ENCODE assay signal across 9 mouse cellular contexts in genomic region chr11:58949480-58950431, GRCm38 (mm10). TPM values are rescaled to one million over a fixed set of nuclear protein-coding genes. Genes with fewer than 3 reads are reported as not detected.
DNase-seq lines count a peak whose midpoint lies in the region; ATAC-seq and TF ChIP-seq lines count a peak whose summit lies in the region.
"Had no signal": no experiment of that assay in that cellular context is flagged by ENCODE, and none has a peak within 500 bp of the region (broad histone marks: within the 10 kb centered on the region; RNA-seq: fewer than 3 reads in every experiment).

No protein-coding gene starts in this region.

- H3K36me3 ChIP-seq in lung, embryonic 16.5 days (ENCODE audit: control insufficient read depth, insufficient read depth, low read length), result no peaks in the 10 kb centered on the region
- no peaks in the 10 kb centered on the region for H3K36me3 ChIP-seq in hindbrain, embryonic 14.5 days (replicated peaks; ENCODE audit: control insufficient read depth, insufficient read depth)
- no peaks in the 10 kb centered on the region for H3K36me3 ChIP-seq in liver, embryonic 15.5 days (replicated peaks)
- no peaks in the 10 kb centered on the region for H3K36me3 ChIP-seq in stomach, embryonic 16.5 days (ENCODE audit: control insufficient read depth, insufficient read depth, low read length)

- H3K9me3 ChIP-seq in lung, embryonic 16.5 days (ENCODE audit: control insufficient read depth, low read length), result no peaks in the 10 kb centered on the region
- no peaks in the 10 kb centered on the region for H3K9me3 ChIP-seq in hindbrain, embryonic 14.5 days (ENCODE audit: control insufficient read depth, low read length)
- no peaks in the 10 kb centered on the region for H3K9me3 ChIP-seq in liver, embryonic 15.5 days (replicated peaks)
- H3K9me3 ChIP-seq in stomach, embryonic 16.5 days (replicated peaks; ENCODE audit: control insufficient read depth, low read length), result no peaks in the 10 kb centered on the region

- peaks cover 21% of the 10 kb centered on the region for H3K27me3 ChIP-seq in lung, embryonic 16.5 days (ENCODE audit: control insufficient read depth, insufficient read depth, low read depth, low read length)
- no peaks in the 10 kb centered on the region for H3K27me3 ChIP-seq in hindbrain, embryonic 14.5 days (ENCODE audit: control insufficient read depth, insufficient read depth, low read length)
- peaks cover 73% of the 10 kb centered on the region for H3K27me3 ChIP-seq in liver, embryonic 15.5 days
- no peaks in the 10 kb centered on the region; the same call in 1 of the 2 replicates for H3K27me3 ChIP-seq in stomach, embryonic 16.5 days (ENCODE audit: control insufficient read depth, insufficient read depth, low read length)

- ATAC-seq in lung, embryonic 16.5 days (ENCODE audit: low read depth), result no peak
- peak; percentile 49 for ATAC-seq in hindbrain, embryonic 14.5 days (ENCODE audit: low FRiP score)
- no peak for ATAC-seq in liver, embryonic 15.5 days (ENCODE audit: insufficient read depth)
- no peak for ATAC-seq in stomach, embryonic 16.5 days (ENCODE audit: insufficient read depth, low FRiP score)

- H3K4me1 ChIP-seq in lung, embryonic 16.5 days (replicated peaks; ENCODE audit: control insufficient read depth, insufficient read depth, low read length), result no peaks in the 10 kb centered on the region; the same call in 1 of the 2 replicates
- H3K4me1 ChIP-seq in lung, adult 2 months (ENCODE audit: control insufficient read depth, insufficient read depth, low read length), result no peaks in the 10 kb centered on the region
- H3K4me1 ChIP-seq in hindbrain, embryonic 14.5 days (replicated peaks; ENCODE audit: control insufficient read depth, insufficient read depth, low read length), result peaks cover 29% of the 10 kb centered on the region
- peaks cover 39% of the 10 kb centered on the region for H3K4me1 ChIP-seq in liver, embryonic 15.5 days (replicated peaks)
- H3K4me1 ChIP-seq in stomach, embryonic 16.5 days (ENCODE audit: control insufficient read depth, insufficient read depth, low read length), result peaks cover 20% of the 10 kb centered on the region

- no peak for TF ChIP-seq CTCF in lung, adult 2 months (IDR thresholded peaks at IDR 0.05; ENCODE audit: insufficient read depth, low read length)

- no peak for DNase-seq in lung, adult 2 months
- peak; percentile 77 to 83 for DNase-seq in cerebellum, postnatal 25 days
- DNase-seq in hindbrain, embryonic 14.5 days (ENCODE audit: low spot score), result peak; percentile 79
- no peak for DNase-seq in kidney, adult 9 months
- DNase-seq in kidney, adult 11 months, result no peak

- TF ChIP-seq POLR2A in lung, adult 2 months (IDR thresholded peaks at IDR 0.05; ENCODE audit: borderline replicate concordance, extremely low read depth, low read depth, low read length), result no peak

- peak overlapping the region; percentile 60 for H3K9ac ChIP-seq in lung, embryonic 16.5 days (ENCODE audit: low read length)
- H3K9ac ChIP-seq in hindbrain, embryonic 14.5 days, result peak overlapping the region; percentile 95
- H3K9ac ChIP-seq in liver, embryonic 15.5 days, result peak overlapping the region; percentile 59
- peak overlapping the region; percentile 62 for H3K9ac ChIP-seq in stomach, embryonic 16.5 days (ENCODE audit: low read length)

- peak overlapping the region; percentile 40 for H3K4me3 ChIP-seq in lung, embryonic 16.5 days (ENCODE audit: low read length)
- no peak overlapping the region for H3K4me3 ChIP-seq in lung, adult 2 months (replicated peaks; ENCODE audit: extremely low read depth, low read depth, low read length)
- peak overlapping the region; percentile 47 for H3K4me3 ChIP-seq in hindbrain, embryonic 14.5 days (replicated peaks; ENCODE audit: low read length)
- H3K4me3 ChIP-seq in liver, embryonic 15.5 days (replicated peaks), result peak overlapping the region; percentile 59
- peak overlapping the region; percentile 42 for H3K4me3 ChIP-seq in stomach, embryonic 16.5 days (replicated peaks; ENCODE audit: low read length)
- H3K4me3 ChIP-seq: myocyte had no signal

- peak overlapping the region; percentile 48 for H3K4me2 ChIP-seq in lung, embryonic 16.5 days (ENCODE audit: low read depth, low read length)
- peak overlapping the region; percentile 82 for H3K4me2 ChIP-seq in hindbrain, embryonic 14.5 days (replicated peaks)
- H3K4me2 ChIP-seq in liver, embryonic 15.5 days, result peak overlapping the region; percentile 77
- peak overlapping the region; percentile 58 for H3K4me2 ChIP-seq in stomach, embryonic 16.5 days (ENCODE audit: low read depth, low read length)

- 8% methylated on average over 20 of the region's 20 CpGs for WGBS in lung, embryonic 16.5 days
- WGBS in lung, adult 2 months, result 38% methylated on average over 20 of the region's 20 CpGs
- 2% methylated on average over 20 of the region's 20 CpGs for WGBS in hindbrain, embryonic 14.5 days
- WGBS in liver, embryonic 15.5 days (ENCODE audit: insufficient replicate concordance), result 23% methylated on average over 20 of the region's 20 CpGs
- 13% methylated on average over 20 of the region's 20 CpGs for WGBS in stomach, embryonic 16.5 days

- H3K27ac ChIP-seq in lung, embryonic 16.5 days (ENCODE audit: low read length), result peak overlapping the region; percentile 77
- H3K27ac ChIP-seq in hindbrain, embryonic 14.5 days, result peak overlapping the region; percentile 100
- H3K27ac ChIP-seq in liver, embryonic 15.5 days (replicated peaks), result peak overlapping the region; percentile 80
- peak overlapping the region; percentile 75 for H3K27ac ChIP-seq in stomach, embryonic 16.5 days (ENCODE audit: low read length)

RNA-seq across cellular contexts. Expression of gene Hist3h2ba, which starts 1.0 kb away (rescaled TPM):
- polyA plus RNA-seq in lung, embryonic 16.5 days (2015; fragmentation: Nextera tagmentation; extraction: Ambion mirVana), result 24.0 and 28.3 TPM in 2 replicates
- polyA plus RNA-seq in lung, adult 2 months (2012; rRNA removed), result 0.62 and 2.4 TPM in 2 replicates
- 109 and 138 TPM in 2 replicates for polyA plus RNA-seq in hindbrain, embryonic 14.5 days (2014; fragmentation: Nextera tagmentation; extraction: Ambion mirVana)
- polyA plus RNA-seq in liver, embryonic 15.5 days (2015; fragmentation: Nextera tagmentation; extraction: Ambion mirVana), result 9.2 and 9.6 TPM in 2 replicates
- 44.0 and 50.7 TPM in 2 replicates for polyA plus RNA-seq in stomach, embryonic 16.5 days (2015; fragmentation: Nextera tagmentation; extraction: Ambion mirVana)

RNA-seq across cellular contexts. Expression of gene Hist3h2a, which starts 4.7 kb away (rescaled TPM):
- polyA plus RNA-seq in lung, embryonic 16.5 days (2015; fragmentation: Nextera tagmentation; extraction: Ambion mirVana), result 21.8 and 23.3 TPM in 2 replicates
- 19.7 and 25.5 TPM in 2 replicates for polyA plus RNA-seq in lung, adult 2 months (2012; rRNA removed)
- 86.9 and 94.9 TPM in 2 replicates for polyA plus RNA-seq in hindbrain, embryonic 14.5 days (2014; fragmentation: Nextera tagmentation; extraction: Ambion mirVana)
- polyA plus RNA-seq in liver, embryonic 15.5 days (2015; fragmentation: Nextera tagmentation; extraction: Ambion mirVana), result 16.1 and 16.4 TPM in 2 replicates
- polyA plus RNA-seq in stomach, embryonic 16.5 days (2015; fragmentation: Nextera tagmentation; extraction: Ambion mirVana), result 28.1 and 33.0 TPM in 2 replicates

RNA-seq across cellular contexts. Expression of gene Trim17, which starts 4.7 kb away (rescaled TPM):
- 0.41 and 0.65 TPM in 2 replicates for polyA plus RNA-seq in lung, embryonic 16.5 days (2015; fragmentation: Nextera tagmentation; extraction: Ambion mirVana)
- polyA plus RNA-seq in lung, adult 2 months (2012; rRNA removed), result 0.97 and 1.1 TPM in 2 replicates
- polyA plus RNA-seq in hindbrain, embryonic 14.5 days (2014; fragmentation: Nextera tagmentation; extraction: Ambion mirVana), result 0.76 and 1.1 TPM in 2 replicates
- polyA plus RNA-seq in liver, embryonic 15.5 days (2015; fragmentation: Nextera tagmentation; extraction: Ambion mirVana), result 0.06 and 0.14 TPM in 2 replicates
- polyA plus RNA-seq in stomach, embryonic 16.5 days (2015; fragmentation: Nextera tagmentation; extraction: Ambion mirVana), result 0.17 and 0.27 TPM in 2 replicates

RNA-seq across cellular contexts. Expression of gene Rnf187, which starts 11.0 kb away (rescaled TPM):
- 150 and 161 TPM in 2 replicates for polyA plus RNA-seq in lung, embryonic 16.5 days (2015; fragmentation: Nextera tagmentation; extraction: Ambion mirVana)
- 190 and 269 TPM in 2 replicates for polyA plus RNA-seq in lung, adult 2 months (2012; rRNA removed)
- 682 and 743 TPM in 2 replicates for polyA plus RNA-seq in hindbrain, embryonic 14.5 days (2014; fragmentation: Nextera tagmentation; extraction: Ambion mirVana)
- 111 and 117 TPM in 2 replicates for polyA plus RNA-seq in liver, embryonic 15.5 days (2015; fragmentation: Nextera tagmentation; extraction: Ambion mirVana)
- polyA plus RNA-seq in stomach, embryonic 16.5 days (2015; fragmentation: Nextera tagmentation; extraction: Ambion mirVana), result 113 TPM in 2 replicates

RNA-seq across cellular contexts. Expression of gene Trim11, which starts 28.1 kb away (rescaled TPM):
- 21.9 and 23.2 TPM in 2 replicates for polyA plus RNA-seq in lung, embryonic 16.5 days (2015; fragmentation: Nextera tagmentation; extraction: Ambion mirVana)
- polyA plus RNA-seq in lung, adult 2 months (2012; rRNA removed), result 31.4 and 38.3 TPM in 2 replicates
- 18.9 and 22.1 TPM in 2 replicates for polyA plus RNA-seq in hindbrain, embryonic 14.5 days (2014; fragmentation: Nextera tagmentation; extraction: Ambion mirVana)
- 8.6 and 9.1 TPM in 2 replicates for polyA plus RNA-seq in liver, embryonic 15.5 days (2015; fragmentation: Nextera tagmentation; extraction: Ambion mirVana)
- 20.5 and 20.8 TPM in 2 replicates for polyA plus RNA-seq in stomach, embryonic 16.5 days (2015; fragmentation: Nextera tagmentation; extraction: Ambion mirVana)

Comparison
In these comparisons a context has a peak if more than half of its experiments do, and no peak if none do; other contexts are left out.
1. DNase-seq: peak in cerebellum, postnatal 25 days (2 of 2) and hindbrain, embryonic 14.5 days (single experiment); none in lung, adult 2 months (single experiment), kidney, adult 9 months (single experiment) and kidney, adult 11 months (single experiment).
2. Peak in every context shown above with its lines, with median percentiles within 50 percentile points of each other: H3K27ac ChIP-seq, H3K4me2 ChIP-seq and H3K9ac ChIP-seq.